Mouse (Mus musculus) liver, adult 2 months (tissue): ENCODE measurements around the gene Abhd6. TPM values are rescaled to one million over a fixed set of nuclear protein-coding genes. Genes with fewer than 3 reads are reported as not detected.

Experiments used
- DNase-seq: peaks from one replicate; pipeline ENCODE4 v3.0.0-alpha.2; 2011; ENCODE audit warnings: low read depth, low spot score; ENCODE audit errors: extremely low read depth
- H3K27ac ChIP-seq: fragments of 200-500 bp; replicated peaks from 2 replicates; pipeline ENCODE4 v1.5.1; 2012; ENCODE audit warnings: low read depth, mild to moderate bottlenecking, control low read depth, inconsistent platforms, low read length; ENCODE audit not compliant: insufficient read depth
- H3K27me3 ChIP-seq: fragments of 200-500 bp; 2 replicates; pipeline ENCODE4 v1.6.1; 2012; ENCODE audit warnings: mild to moderate bottlenecking, moderate library complexity, low read length, inconsistent platforms; ENCODE audit not compliant: control insufficient read depth, insufficient read depth
- H3K36me3 ChIP-seq: fragments of 200-500 bp; 2 replicates; pipeline ENCODE4 v1.6.1; 2012; ENCODE audit warnings: low read length, inconsistent platforms; ENCODE audit not compliant: control insufficient read depth, insufficient read depth
- H3K4me1 ChIP-seq: fragments of 200-500 bp; 2 replicates; pipeline ENCODE4 v1.6.1; 2011; ENCODE audit warnings: low read length; ENCODE audit not compliant: control insufficient read depth, insufficient read depth
- H3K4me3 ChIP-seq: fragments of 200-500 bp; 2 replicates; pipeline ENCODE4 v1.5.1; 2011; ENCODE audit warnings: low read depth, mild to moderate bottlenecking, control low read depth, low read length, moderate library complexity; ENCODE audit not compliant: insufficient read depth
- H3K79me2 ChIP-seq: fragments of 200-500 bp; 2 replicates; pipeline ENCODE4 v1.6.1; 2012; ENCODE audit warnings: inconsistent platforms, mild to moderate bottlenecking, low read length, moderate library complexity; ENCODE audit not compliant: control insufficient read depth, insufficient read depth
- H3K9ac ChIP-seq: fragments of 200-500 bp; 2 replicates; pipeline ENCODE4 v1.6.1; 2012; ENCODE audit warnings: low read depth, mild to moderate bottlenecking, control low read depth, inconsistent platforms, low read length
- CTCF ChIP-seq: fragments of 200-500 bp; IDR thresholded peaks from 2 replicates; pipeline ENCODE4 v1.5.1; 2011; ENCODE audit warnings: low read depth, low read length, control low read depth
- POLR2A ChIP-seq: fragments of 200-500 bp; IDR thresholded peaks from 2 replicates; pipeline ENCODE4 v1.6.1; 2011; ENCODE audit warnings: low read length, control low read depth; ENCODE audit not compliant: insufficient read depth; ENCODE audit errors: extremely low read depth
- WGBS: fragments of 180-500 bp; shearing (Covaris S2); methylation state at CpG from one replicate; pipeline ENCODE4 v1.1.7; 2018; 5-methylcytosine and 5-hydroxymethylcytosine counted together
- polyA plus RNA-seq: library from polyadenylated mRNA; depleted of rRNA; stranded (reverse); fragments of >200 nt; gene quantifications from 2 replicates; pipeline ENCODE4 v1.2.3, GENCODE M21; 2012; rRNA removed
- total RNA-seq: library from RNA; depleted of rRNA; stranded (reverse); fragments of >200 nt; gene quantifications from 2 replicates; pipeline ENCODE4 v1.2.3, GENCODE M21; 2014; rRNA removed

Gene Abhd6
- total RNA-seq (17.4 and 29.2 TPM in 2 replicates), polyA plus RNA-seq (39.6 and 45.2 TPM in 2 replicates)

DNA sequence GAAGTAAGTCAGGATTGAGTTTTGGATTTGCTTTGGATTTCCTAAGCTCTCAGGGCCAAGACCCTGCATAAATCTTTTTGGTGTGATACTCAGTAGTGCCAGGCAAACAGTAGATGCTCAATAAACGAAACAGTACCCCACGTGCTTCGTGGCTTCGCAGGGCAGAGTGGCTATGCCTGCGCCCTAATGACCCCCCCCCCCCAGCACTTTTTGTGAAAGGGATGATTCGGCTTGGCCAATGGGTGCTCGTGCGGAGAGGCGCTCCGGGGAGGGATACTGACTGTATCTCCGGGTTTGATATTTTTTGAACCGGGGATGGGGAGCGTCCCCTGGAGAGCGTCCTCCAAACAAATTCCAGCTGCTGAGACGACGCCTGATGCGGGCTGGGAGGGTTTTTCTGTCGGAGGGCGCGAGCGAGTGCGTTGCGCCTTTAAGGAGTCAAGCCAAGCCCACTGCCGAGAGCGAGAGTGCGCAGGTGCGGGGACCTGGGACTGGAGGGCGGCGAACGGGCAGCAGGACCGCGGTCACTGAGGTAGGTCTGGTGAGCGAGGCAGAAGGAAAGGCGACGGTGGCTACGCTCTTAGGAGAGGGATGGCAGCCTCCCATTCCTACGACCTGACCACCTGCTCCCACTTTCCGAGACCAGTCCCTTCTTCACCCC, at the start of gene Abhd6:
TSS of gene Abhd6 (plus strand) at position 471 of the 661 bp plus-strand sequence.
- H3K9ac ChIP-seq, result peak within 1 kb of the TSS; percentile 77
- 1% methylated on average over 38 of the region's 38 CpGs for WGBS
- TF ChIP-seq POLR2A (peak; percentile 88), CTCF (no peak)
- peaks cover 17% of the 10 kb centered on the region for H3K4me1 ChIP-seq
- peaks cover 10% of the 10 kb centered on the region; the same call in 1 of the 2 replicates for H3K79me2 ChIP-seq
- peak within 1 kb of the TSS; percentile 62 for H3K4me3 ChIP-seq
- peak within 1 kb of the TSS; percentile 77 for H3K27ac ChIP-seq
- H3K36me3 ChIP-seq, result no peaks in the 10 kb centered on the region
- H3K27me3 ChIP-seq, result no peaks in the 10 kb centered on the region
- peak; percentile 70 for DNase-seq

DNA sequence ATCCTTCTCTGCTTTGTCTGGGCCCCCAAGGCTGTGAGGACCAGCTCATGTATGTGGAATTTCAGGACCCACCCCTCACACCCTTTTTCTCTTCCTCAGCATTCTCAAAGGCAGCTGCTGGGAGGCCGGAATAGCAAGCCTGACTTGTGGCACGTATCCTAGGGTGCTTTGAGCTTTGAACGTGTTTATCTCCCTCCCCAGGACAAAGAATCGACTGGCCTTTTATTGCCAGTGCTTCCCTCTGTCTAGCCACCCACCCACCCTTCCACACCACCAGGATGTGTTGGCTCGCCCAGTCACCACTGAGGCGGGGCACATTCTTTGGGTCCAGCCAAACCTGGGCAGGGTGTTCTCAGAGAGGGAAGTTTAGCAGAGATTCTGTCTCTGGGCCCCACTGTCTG, 48.6 kb upstream of the Abhd6 start:
- Histone ChIP-seq H3K27me3 (no peaks in the 10 kb centered on the region), H3K4me3 (no peak overlapping the region), H3K9ac (no peak overlapping the region), H3K36me3 (peaks cover 12% of the 10 kb centered on the region; the same call in 1 of the 2 replicates), H3K4me1 (peaks cover 16% of the 10 kb centered on the region), H3K27ac (0 out of 2 replicates have a peak overlapping the region, but pooled peaks have one; percentile 25), H3K79me2 (no peaks in the 10 kb centered on the region)
- 22% methylated on average over 6 of the region's 6 CpGs for WGBS
- no peak for TF ChIP-seq POLR2A
- TF ChIP-seq CTCF, result no peak
- peak; percentile 40 for DNase-seq

DNA sequence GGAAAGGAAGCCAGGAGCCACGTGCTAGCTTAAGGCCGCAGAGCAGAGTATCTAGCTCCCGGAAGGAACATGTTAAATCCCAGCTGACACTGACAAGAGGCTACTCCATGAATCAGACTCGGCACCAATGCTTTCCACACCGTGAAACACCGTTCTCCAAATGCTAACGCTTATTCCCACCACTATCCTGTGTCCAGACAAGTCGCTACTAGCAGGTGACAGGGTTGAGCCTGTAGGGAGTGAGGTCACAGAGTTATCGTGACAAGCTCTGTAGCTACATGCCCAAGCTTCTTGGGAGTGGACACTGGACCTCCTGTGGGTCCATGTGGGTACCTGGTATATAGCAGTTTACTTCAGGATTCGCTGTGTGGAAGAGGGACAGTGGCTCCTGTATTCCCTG, 46.3 kb upstream of the Abhd6 start:
- H3K36me3 ChIP-seq, result no peaks in the 10 kb centered on the region; the same call in 1 of the 2 replicates
- no peak for DNase-seq
- H3K79me2 ChIP-seq, result no peaks in the 10 kb centered on the region
- peaks cover 16% of the 10 kb centered on the region for H3K4me1 ChIP-seq
- no peaks in the 10 kb centered on the region for H3K27me3 ChIP-seq
- 92% methylated on average over 10 of the region's 10 CpGs for WGBS
- H3K4me3 ChIP-seq, result no peak overlapping the region
- H3K9ac ChIP-seq, result no peak overlapping the region
- no peak overlapping the region for H3K27ac ChIP-seq
- TF ChIP-seq CTCF (no peak), POLR2A (no peak)

DNA sequence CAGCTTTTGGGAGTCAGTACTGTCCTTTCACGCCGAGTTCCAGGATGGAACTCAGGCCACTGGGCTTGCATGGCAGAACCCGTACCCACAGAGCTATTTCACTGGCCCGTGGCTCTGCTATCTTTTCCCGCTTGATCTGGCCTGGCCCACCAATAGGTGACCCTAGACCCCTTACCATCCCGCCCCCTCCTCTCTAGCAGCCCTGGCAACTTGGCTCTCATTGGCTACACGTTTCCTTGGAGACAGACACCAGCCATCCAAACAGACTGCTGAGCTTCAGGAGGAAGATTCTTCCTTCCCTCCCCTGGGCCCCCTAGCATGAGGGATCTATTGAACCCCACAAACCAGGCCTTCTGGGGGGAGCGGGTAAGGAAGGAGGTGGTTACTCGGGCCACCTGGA, 45.7 kb upstream of the Abhd6 start, which contains the start of gene Gm45521:
TSS of gene Gm45521 (plus strand) at position 240 of the 400 bp plus-strand sequence.
- Histone ChIP-seq H3K36me3 (no peaks in the 10 kb centered on the region), H3K4me3 (no peak within 1 kb of the TSS), H3K79me2 (no peaks in the 10 kb centered on the region), H3K9ac (no peak within 1 kb of the TSS), H3K4me1 (peaks cover 15% of the 10 kb centered on the region), H3K27ac (no peak within 1 kb of the TSS), H3K27me3 (no peaks in the 10 kb centered on the region)
- DNase-seq, result no peak
- WGBS, result 86% methylated on average over 9 of the region's 9 CpGs
- TF ChIP-seq POLR2A, result no peak
- TF ChIP-seq CTCF, result no peak

DNA sequence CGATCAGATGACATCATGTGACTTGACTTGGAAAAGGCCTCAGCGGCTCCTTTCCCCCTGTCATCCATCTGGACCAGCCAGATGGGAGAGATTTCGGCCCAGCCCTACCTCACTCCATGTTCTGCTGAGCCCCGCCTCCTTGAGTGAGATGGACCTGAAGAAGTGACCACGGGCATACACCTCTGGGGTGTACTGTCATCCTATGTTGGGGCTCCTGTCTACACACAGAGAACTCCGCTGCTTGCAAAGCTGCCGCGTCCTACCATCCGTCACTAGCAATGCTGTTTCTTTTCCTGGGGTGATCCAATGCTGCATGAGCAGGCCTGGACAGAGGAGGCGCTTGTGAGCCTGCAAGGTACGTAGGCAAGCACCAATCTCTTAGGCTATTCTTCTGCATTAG, 42.1 kb upstream of the Abhd6 start:
- 80% methylated on average over 11 of the region's 11 CpGs for WGBS
- H3K79me2 ChIP-seq, result no peaks in the 10 kb centered on the region
- H3K27me3 ChIP-seq, result no peaks in the 10 kb centered on the region
- no peaks in the 10 kb centered on the region for H3K36me3 ChIP-seq
- no peak overlapping the region for H3K27ac ChIP-seq
- no peak overlapping the region for H3K4me3 ChIP-seq
- no peak overlapping the region for H3K9ac ChIP-seq
- peaks cover 1% of the 10 kb centered on the region; the same call in 1 of the 2 replicates for H3K4me1 ChIP-seq
- DNase-seq, result no peak
- TF ChIP-seq POLR2A (no peak), CTCF (peak; percentile 43)

DNA sequence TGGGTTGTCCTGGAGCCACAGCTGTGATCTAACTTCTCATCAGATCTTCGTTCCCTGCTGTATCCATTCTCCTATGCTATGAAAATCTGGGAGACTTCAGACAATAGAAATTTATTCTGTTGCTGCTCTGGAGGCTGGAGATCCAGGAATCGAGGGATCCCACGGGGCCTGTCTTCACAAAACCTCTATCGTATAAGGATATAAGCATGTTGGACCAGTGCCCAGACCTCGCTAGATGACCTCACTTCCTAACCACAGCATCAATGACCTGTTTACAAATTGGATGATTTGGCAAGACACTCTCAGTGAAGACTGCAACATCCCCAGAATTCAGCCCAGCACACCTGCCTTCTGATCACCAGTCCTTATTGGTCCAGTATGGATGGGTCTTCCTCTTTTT, 41.0 kb upstream of the Abhd6 start:
- no peak for TF ChIP-seq CTCF
- TF ChIP-seq POLR2A, result no peak
- Histone ChIP-seq H3K27ac (no peak overlapping the region), H3K4me3 (no peak overlapping the region), H3K4me1 (peaks cover 1% of the 10 kb centered on the region; the same call in 1 of the 2 replicates), H3K9ac (no peak overlapping the region), H3K36me3 (no peaks in the 10 kb centered on the region), H3K27me3 (no peaks in the 10 kb centered on the region), H3K79me2 (no peaks in the 10 kb centered on the region)
- WGBS, result 46% methylated on average over 5 of the region's 5 CpGs
- no peak for DNase-seq
